Mouse (Mus musculus) kidney, adult 18-20 months (tissue): ENCODE measurements around the gene Dmap1.

Experiments
- DNase-seq: peaks from one replicate; pipeline ENCODE4 v3.0.0; 2021

Gene Dmap1

DNA sequence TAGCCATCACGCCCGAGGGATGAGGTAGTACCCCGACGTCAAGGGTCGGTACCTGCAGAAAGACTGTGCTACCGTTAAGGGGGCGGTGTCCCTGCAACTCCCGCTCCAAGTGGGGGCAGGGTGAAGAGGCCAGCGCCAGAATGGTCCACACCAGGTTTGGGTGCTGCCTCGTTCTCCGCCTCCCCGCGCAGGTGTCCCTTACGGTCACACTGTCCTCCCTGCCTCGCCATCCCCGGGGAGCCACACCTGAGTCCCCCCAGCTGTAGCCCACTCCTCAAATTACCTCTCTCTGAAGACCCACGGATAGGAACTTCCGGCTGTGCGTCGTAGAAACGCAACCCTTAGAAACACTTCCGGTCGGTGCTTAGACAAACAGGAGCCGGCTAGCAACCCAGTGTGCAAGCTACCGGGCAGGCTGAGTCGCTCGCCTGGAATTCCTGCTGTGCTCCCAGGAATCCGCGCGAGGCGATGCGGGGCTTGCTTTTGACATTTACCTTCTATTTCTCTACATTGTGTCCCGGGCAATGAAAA, at the start of gene Dmap1:
Gene Dmap1 (minus strand): TSS at position 343 of the 531 bp plus-strand sequence.
- peak; percentile 89 for DNase-seq

- no peak for DNase-seq
Observed at GRCm38 (mm10) chr4:117724112-117724511, 42.0 kb upstream of the Dmap1 start, which contains the start of gene Gm12845. TSS of gene Gm12845 (plus strand) at chr4:117724412.

GRCm38 (mm10) chr4:117713303-117714098, 31.4 kb upstream of the Dmap1 start:
- no peak for DNase-seq

DNA sequence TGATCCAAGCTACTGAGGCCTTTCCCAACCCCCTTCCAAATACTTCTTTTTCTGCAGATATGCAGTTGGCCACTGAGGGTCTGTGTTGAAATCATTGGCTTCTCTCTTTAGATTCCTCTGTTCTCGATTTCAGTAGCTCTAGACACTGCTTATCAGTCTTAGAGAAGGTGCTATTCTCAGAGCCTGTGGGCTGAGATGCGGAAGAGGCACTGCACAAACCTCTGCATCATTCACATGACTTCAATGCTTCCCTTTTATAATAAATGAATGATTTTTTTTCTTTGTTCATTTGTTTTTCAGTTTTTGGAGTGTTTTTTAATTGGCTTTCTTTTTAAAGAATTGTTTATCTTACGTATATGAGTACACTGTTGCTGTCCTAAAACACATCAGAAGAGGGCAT, 30.2 kb upstream of the Dmap1 start:
- no peak for DNase-seq

DNA sequence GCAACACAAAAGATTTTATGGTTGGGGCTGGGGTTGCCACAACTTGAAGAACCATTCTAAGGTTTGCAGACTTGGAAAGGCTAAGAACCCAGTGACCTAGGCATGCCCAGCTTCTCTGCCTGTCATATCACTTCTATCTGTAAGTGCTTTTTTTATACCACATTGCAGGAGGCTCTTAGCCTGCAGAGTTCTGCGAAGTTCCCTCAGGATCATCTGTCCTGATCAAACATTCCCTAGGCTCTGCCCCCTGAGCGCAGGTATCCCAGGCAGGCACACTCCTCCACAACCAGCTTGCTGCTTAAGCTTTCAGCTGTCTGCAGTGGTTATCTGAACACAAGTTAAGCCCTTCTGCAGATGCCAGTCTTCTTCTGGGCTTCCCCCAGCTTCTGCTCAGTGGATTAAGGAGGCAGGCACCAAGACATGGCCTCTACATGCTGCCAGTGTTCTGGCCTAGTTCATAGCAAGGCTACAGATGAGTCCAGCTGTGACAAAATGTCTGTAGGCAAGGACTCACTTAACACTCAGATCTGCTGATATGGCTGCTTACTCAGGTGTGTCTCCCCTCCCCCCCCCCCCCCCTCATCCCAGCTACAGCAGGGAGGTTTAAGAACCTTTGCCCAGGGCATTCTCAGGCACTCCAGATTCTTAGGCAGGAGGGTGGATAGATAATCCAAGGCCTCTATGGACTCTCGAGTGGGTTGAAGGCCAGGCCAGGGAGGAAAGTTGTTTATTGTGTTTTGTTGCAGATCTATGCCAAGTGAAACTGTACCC, 26.9 kb upstream of the Dmap1 start:
- peak; percentile 3 for DNase-seq

DNA sequence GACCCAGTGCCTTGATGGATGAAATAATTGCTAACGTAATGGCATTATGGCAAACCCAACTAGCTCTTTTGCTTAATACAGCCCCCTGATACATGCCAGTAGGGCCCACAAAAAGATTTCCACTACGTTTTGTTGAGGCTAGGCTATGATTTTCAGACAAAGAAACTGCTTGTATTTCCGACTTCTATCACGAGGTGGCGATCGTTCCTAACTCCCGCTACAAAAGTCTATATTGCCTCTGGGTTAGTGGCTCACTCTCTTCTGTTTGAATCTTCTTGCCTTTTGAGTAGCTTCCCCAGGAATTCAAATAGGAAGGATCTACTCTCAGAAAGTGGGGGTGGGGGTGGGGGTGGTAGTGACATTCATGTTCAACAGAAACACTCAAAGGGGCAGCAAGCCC, 23.3 kb upstream of the Dmap1 start:
- DNase-seq, result peak; percentile 51

- DNase-seq, result no peak
Observed at GRCm38 (mm10) chr4:117686354-117686753, 4.3 kb upstream of the Dmap1 start.

- no peak for DNase-seq
Observed at GRCm38 (mm10) chr4:117683048-117683768, 1.1 kb upstream of the Dmap1 start.

DNA sequence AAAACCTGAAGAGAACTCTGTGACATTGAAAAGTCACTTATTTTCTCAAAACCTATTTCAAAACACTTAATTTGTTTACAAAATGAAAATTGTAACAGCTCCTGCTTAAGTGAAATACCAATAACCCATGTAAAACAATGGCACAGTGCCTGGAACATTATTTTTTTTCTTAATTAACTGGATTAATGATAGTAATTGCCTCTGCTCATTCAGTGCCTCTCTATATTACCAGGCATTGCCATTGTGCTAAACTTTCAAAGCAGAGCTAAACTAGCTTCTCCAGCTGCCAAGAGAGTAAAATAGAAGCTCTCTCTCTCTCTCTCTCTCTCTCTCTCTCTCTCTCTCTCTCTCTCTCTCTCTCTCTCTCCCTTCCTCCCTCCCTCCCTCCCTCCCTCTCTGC, 390 bp upstream of the Dmap1 start:
- DNase-seq, result no peak

- DNase-seq, result no peak
Observed at GRCm38 (mm10) chr4:117680963-117681362, 1.1 kb downstream of the Dmap1 start.

DNA sequence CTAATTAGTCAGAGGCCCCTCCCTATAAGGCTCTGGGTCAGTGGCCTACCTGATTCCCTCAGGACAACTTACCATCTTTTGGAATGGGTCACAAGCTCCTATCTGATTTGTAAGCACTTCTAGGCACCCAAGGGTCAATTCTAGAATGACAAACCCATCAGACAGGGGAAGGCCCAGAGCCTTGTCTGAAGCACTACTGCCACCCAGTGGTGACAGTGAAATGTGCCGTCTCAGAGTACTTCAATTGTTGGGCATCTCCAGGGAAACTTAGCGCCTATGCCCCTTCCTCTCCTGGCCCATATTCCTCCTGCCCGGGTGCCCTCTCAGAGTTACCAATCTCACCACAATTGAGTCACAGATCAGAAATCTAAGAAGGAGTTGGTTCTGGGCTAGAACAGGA, 5.2 kb downstream of the Dmap1 start:
- DNase-seq, result peak; percentile 79

- no peak for DNase-seq
Observed at GRCm38 (mm10) chr4:117673901-117674300, 8.2 kb downstream of the Dmap1 start.

GRCm38 (mm10) chr4:117672042-117672441, 10.0 kb downstream of the Dmap1 start:
- DNase-seq, result no peak

DNA sequence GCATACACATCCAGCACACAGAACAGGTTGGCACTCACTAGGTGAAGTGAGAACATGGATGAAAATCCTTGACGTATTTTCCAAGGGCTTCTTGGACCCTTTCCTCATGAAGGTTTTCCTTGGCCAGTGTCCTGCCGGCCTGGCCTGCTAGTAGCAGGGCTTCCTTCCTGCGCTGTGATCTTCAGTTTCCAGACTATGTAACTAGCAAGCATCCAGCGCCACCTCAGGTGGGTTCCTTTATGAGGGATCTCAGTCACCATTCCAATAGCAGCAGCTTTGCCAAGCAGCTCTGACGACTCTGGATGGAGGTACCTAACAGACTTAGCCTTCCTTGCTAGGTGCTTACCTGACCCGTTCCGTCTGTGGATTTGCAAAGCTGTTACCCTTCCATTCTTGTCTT, 12.2 kb downstream of the Dmap1 start:
- DNase-seq, result no peak

GRCm38 (mm10) chr4:117666054-117666453, 16.0 kb downstream of the Dmap1 start:
- DNase-seq, result no peak

- DNase-seq, result peak; percentile 24
Observed at GRCm38 (mm10) chr4:117665531-117665930, 16.5 kb downstream of the Dmap1 start.

GRCm38 (mm10) chr4:117664411-117665137, 17.5 kb downstream of the Dmap1 start:
- no peak for DNase-seq

DNA sequence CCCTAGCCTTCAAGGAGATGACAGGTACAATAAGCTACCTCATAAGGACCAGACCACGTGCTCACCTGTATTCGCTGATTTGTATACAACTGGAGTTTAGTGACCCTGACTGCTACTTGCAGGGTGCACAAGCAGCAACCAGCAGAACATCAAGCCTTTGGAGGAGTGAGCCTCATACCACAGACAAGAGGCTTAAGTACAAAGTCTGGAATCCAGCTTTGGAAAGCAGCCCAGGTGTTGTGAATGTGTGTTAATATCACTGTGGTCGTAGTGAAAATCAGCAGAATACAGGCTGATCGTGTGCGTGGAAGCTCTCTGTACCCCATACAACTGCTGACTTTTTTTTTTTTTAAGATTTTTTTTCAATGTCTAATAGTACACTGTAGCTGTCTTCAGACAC, 22.1 kb downstream of the Dmap1 start:
- peak; percentile 47 for DNase-seq

DNA sequence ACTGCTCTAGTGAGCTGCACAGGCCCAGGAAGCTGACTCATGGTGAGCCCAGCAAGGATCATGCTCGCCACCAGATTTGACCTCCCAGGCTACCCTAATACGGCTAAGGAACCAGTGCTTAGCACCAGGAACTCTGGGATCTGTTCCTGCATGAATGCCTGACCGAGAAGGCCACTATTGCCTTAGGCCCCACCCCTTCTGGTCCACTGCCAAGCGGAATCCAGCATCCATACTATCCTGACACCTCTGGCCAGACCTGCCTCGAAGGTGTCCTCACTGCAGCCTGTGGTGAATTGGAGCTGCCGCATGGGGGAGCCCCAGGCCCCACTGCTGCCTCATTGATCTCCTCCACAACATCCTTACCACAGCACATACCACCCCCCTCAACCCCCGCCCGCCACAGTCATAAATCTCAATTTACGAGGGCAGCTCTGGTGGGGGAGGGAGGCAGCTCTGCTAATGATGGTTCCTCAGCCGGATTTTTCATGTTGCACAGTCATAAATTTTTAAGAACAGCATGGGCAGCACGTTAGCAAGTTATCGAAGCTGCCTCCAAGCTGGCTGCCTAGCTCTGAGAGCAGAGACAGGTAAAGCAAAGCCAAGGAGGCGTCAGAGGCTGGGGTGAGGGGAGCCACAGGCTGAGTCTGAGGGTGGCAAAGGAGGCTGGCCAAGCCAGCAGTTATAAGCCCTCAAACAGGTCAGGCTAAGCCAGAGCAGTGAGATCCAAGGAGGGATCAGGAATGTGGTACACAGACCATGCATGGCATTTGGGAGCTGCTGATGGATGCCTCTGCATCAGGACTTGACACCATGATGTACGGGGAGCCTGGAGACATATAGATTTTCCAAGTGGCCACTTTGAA, 23.3 kb downstream of the Dmap1 start:
- DNase-seq, result peak; percentile 56

GRCm38 (mm10) chr4:117657646-117658045, 24.4 kb downstream of the Dmap1 start:
- no peak for DNase-seq

DNA sequence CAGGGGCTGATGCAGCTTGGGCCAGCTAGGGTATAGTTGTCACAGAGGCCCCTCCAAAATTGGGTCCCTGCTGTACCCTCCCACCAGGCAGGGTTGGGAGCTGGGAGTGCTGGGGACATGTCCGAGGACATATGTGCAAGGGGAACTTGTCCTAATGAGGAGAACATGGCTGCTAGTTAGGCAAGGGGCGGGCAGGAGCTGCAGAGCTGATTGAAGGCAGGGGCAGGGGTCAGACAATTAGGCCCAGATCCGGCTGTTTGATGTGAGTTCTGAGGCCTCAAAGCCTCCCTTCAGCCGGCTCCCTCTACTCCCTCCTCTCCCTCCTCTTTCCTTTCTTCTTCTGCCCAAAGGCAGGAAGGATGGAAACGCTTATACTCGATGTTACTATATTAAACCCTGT, 25.1 kb downstream of the Dmap1 start:
- no peak for DNase-seq

- no peak for DNase-seq
Observed at GRCm38 (mm10) chr4:117655500-117655863, 26.6 kb downstream of the Dmap1 start.
